Mouse (Mus musculus): ENCODE results near the gene Esr1.

DNA sequence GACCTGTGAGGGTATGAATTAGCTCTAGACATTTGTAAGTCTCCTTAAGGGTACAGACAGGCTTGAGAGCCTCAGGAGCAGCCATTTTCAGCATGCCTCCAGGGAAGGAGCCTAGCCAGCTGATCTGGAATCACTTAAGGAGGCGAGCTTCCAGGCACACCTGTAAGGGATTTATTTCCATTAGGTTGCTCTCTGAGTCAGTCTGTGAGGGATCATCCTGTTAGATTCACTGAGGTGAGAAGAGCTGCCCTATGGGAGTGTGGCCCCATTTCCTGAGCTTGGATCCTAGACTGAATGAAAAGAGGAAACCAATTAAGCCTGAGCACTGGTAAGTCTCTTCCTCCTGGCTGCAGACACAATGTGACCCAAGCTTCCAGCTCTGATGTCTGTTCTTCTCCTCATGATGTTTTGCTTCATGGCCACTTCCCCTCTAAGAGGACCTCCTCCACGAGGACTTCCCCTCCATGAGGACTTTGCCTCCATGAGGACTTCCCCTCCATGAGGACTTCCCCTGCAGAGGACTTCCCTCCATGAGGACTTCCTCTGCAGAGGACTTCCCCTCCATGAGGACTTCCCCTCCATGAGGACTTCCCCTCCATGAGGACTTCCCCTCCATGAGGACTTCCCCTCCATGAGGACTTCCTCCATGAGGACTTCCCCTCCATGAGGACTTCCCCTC is 10.5 kb upstream of the Esr1 start:
- TF ChIP-seq CTCF (IDR thresholded peaks at IDR 0.05; ENCODE audit: low read depth, low read length) (no peak), POLR2A (IDR thresholded peaks at IDR 0.05; ENCODE audit: extremely low read depth, insufficient read depth, low read length) (no peak)
